Mouse (Mus musculus) ES-E14 (cell line): ENCODE results near the gene Celsr1.

Experiments used
- CHD2 ChIP-seq: IDR thresholded peaks from 2 replicates; pipeline ENCODE4 v1.6.1; 2014; ENCODE audit warnings: mild to moderate bottlenecking, low read depth, low read length, inconsistent platforms
- ZC3H11A ChIP-seq: IDR thresholded peaks from 2 replicates; pipeline ENCODE4 v1.6.1; 2012; ENCODE audit warnings: low read depth, mild to moderate bottlenecking, inconsistent platforms, low read length, borderline replicate concordance

GRCm38 (mm10) chr15:86079876-86080275 is 46.3 kb upstream of the Celsr1 start:
- TF ChIP-seq ZC3H11A (no peak), CHD2 (no peak)
